Mouse (Mus musculus) small intestine, adult 10 weeks (tissue): ENCODE measurements around the gene Dpp9. TPM values are rescaled to one million over a fixed set of nuclear protein-coding genes. Genes with fewer than 3 reads are reported as not detected.

Source experiments
- polyA plus RNA-seq: library from polyadenylated mRNA; stranded (reverse); fragments of 350-450 nt; fragmentation: Illumina TruSeq; extraction: RNeasy Lipid Tissue Mini Kit (QIAGEN cat#74804); gene quantifications from one replicate; pipeline ENCODE4 v1.2.3, GENCODE M21; 2014; ENCODE audit warnings: low replicate concordance

The Dpp9 gene
- 0.15 TPM for polyA plus RNA-seq

DNA sequence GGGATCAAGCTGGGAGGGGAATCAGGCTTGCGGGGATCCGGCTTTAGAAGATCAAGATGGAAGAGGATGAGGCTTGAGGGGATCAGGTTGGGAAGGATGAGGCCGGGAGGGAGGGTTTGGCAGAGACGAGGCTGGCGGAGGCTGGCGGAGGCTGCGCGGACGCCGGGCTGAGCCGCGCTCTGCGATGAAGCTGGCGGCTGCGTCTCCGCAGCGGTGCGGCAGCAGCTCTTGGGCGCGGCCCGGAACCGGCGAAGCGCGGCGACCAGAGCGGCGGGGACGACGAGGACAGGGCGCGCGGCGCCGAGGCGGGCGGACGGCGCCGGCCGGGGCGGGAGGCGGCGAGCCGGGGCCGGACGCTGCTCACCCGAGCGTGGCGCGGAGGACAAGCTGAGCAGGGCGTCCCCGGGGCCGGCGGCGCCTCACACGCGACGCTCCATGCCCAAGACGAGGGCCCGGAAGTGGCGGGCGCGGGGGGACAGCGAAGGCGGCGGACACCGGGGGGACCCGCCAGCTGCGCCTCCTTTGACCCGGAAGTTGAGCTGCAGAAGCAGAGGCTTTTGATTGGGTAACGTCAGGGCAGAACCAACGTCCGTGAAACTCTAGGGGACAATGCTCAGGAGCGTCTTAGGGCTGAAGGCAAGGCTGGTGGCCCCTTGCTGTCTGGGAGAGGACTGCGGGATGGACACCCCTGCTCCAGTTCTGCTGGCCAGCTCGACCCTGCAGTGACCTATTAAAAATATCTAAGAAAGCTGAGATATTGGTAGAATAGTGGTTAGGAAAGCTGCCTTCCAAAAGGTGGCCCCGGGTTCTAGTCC, at the start of gene Dpp9:
Gene Dpp9 (minus strand): TSS at position 529 of the 815 bp plus-strand sequence.

DNA sequence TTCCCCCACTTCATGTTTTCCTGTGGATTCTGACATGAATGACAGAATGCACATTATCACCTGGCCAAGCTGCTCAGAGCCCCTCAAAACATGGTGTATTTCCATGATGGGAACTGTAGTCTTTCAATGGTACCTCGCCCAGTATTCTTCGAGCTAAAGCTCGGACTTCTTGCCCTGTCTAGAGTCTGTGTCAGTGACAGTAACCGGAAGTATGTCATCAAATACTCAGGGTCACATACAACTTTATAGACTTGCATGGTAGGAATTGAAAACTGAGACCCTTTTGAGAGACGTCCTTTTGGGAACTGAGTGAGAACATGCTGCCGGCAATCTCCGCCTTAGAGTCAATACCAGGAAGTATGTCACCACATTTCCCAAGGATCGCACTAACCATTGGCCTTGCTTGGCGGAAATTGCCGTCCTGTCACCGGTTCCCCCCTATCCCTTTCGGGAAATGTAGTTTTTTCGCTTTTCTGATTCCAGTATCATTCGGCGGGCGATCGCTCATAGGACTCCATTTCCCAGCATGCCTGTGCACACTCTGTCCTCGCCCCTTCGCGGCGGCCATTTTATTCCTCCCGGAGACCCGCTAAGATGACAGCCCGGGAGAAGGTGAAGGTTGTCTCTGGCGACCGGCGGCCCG, 37.7 kb upstream of the Dpp9 start, which contains the start of gene Fem1a:
Gene Fem1a (plus strand): TSS at position 572 of the 643 bp plus-strand sequence.

GRCm38 (mm10) chr17:56183658-56184103, 35.0 kb downstream of the Dpp9 start, which contains the start of gene Mydgf:
TSS of gene Mydgf (minus strand) at chr17:56183920.

GRCm38 (mm10) chr17:56162231-56162774, 56.4 kb downstream of the Dpp9 start, which contains the start of gene Tnfaip8l1:
TSS of gene Tnfaip8l1 (plus strand) at chr17:56162477.

GRCm38 (mm10) chr17:56139858-56140595, 78.7 kb downstream of the Dpp9 start, which contains the start of gene Sema6b:
TSS of gene Sema6b (minus strand) at chr17:56140343.

Other genes starting within 250 kb of the Dpp9 start
- gene Shd, start 248.4 kb downstream of the Dpp9 start, polyA plus RNA-seq = not detected
- not detected for gene Fsd1, start 232.4 kb downstream of the Dpp9 start, polyA plus RNA-seq
- gene Stap2, start 213.3 kb downstream of the Dpp9 start, polyA plus RNA-seq = 15.4 TPM
- 0.63 TPM for gene Mpnd, start 213.2 kb downstream of the Dpp9 start, polyA plus RNA-seq
- gene Sh3gl1, start 182.3 kb downstream of the Dpp9 start, polyA plus RNA-seq = 0.52 TPM
- gene Chaf1a, start 178.5 kb downstream of the Dpp9 start, polyA plus RNA-seq = 0.26 TPM
- 14.4 TPM for gene Ubxn6, start 143.9 kb downstream of the Dpp9 start, polyA plus RNA-seq
- 2.2 TPM for gene Hdgfl2, start 139.3 kb downstream of the Dpp9 start, polyA plus RNA-seq
- gene Plin4, start 109.1 kb downstream of the Dpp9 start, polyA plus RNA-seq = 0.41 TPM
- gene Plin5, start 101.3 kb downstream of the Dpp9 start, polyA plus RNA-seq = not detected
- not detected for gene Lrg1, start 96.9 kb downstream of the Dpp9 start, polyA plus RNA-seq
- not detected for gene Sema6b, start 78.6 kb downstream of the Dpp9 start, polyA plus RNA-seq
- gene Tnfaip8l1, start 56.4 kb downstream of the Dpp9 start, polyA plus RNA-seq = 0.97 TPM
- 5.6 TPM for gene Mydgf, start 35.0 kb downstream of the Dpp9 start, polyA plus RNA-seq
- gene Fem1a, start 37.9 kb upstream of the Dpp9 start, polyA plus RNA-seq = 2.2 TPM
- gene Ticam1, start 57.9 kb upstream of the Dpp9 start, polyA plus RNA-seq = 0.63 TPM
- 90.5 TPM for gene Plin3, start 74.0 kb upstream of the Dpp9 start, polyA plus RNA-seq
- not detected for gene Arrdc5, start 81.4 kb upstream of the Dpp9 start, polyA plus RNA-seq
- gene Uhrf1, start 84.4 kb upstream of the Dpp9 start, polyA plus RNA-seq = 12.6 TPM
- 0.52 TPM for gene Kdm4b, start 107.2 kb upstream of the Dpp9 start, polyA plus RNA-seq